8 mouse cellular contexts compared by ENCODE assay signal in genomic region chr2:30801067-30801852, GRCm38 (mm10). TPM values are rescaled to one million over a fixed set of nuclear protein-coding genes. Genes with fewer than 3 reads are reported as not detected.
A peak's percentile ranks its signal among the peaks of the same experiment; 100 is the strongest.
DNase-seq lines count a peak whose midpoint lies in the region; ATAC-seq and TF ChIP-seq lines count a peak whose summit lies in the region.

No protein-coding gene starts in this region.

- H3K4me3 ChIP-seq in gastrocnemius, adult 2 months, result peak overlapping the region; percentile 76
- peak overlapping the region; percentile 20 for H3K4me3 ChIP-seq in embryonic fibroblast, embryonic 13.5 days (ENCODE audit: insufficient read depth, low read length)
- H3K4me3 ChIP-seq in hindbrain, embryonic 14.5 days (replicated peaks; ENCODE audit: low read length), result peak overlapping the region; percentile 37
- peak overlapping the region; percentile 39 for H3K4me3 ChIP-seq in liver, embryonic 15.5 days (replicated peaks)
- peak overlapping the region; percentile 54 for H3K4me3 ChIP-seq in olfactory bulb, adult 2 months (ENCODE audit: insufficient read depth, low read depth, low read length)

- peak; percentile 77 for DNase-seq in gastrocnemius, adult 2 months
- no peak for DNase-seq in gastrocnemius, postnatal 14 days
- DNase-seq in ES-CJ7 (ENCODE audit: low read depth, low spot score), result peak; percentile 55
- DNase-seq in hindbrain, embryonic 14.5 days (ENCODE audit: low spot score), result no peak
- DNase-seq in layer of hippocampus, postnatal 36 days, result no peak

- peak overlapping the region; percentile 86 for H3K4me2 ChIP-seq in hindbrain, embryonic 14.5 days (replicated peaks)
- H3K4me2 ChIP-seq in liver, embryonic 15.5 days, result peak overlapping the region; percentile 64

- ATAC-seq in hindbrain, embryonic 14.5 days (ENCODE audit: low FRiP score), result peak; percentile 56; the same call in 1 of the 2 replicates
- no peak for ATAC-seq in liver, embryonic 15.5 days (ENCODE audit: insufficient read depth)

- no peaks in the 10 kb centered on the region for H3K9me3 ChIP-seq in hindbrain, embryonic 14.5 days (ENCODE audit: control insufficient read depth, low read length)
- no peaks in the 10 kb centered on the region for H3K9me3 ChIP-seq in liver, embryonic 15.5 days (replicated peaks)

- H3K4me1 ChIP-seq in embryonic fibroblast, embryonic 13.5 days (ENCODE audit: control insufficient read depth, insufficient read depth, low read length), result peaks cover 2% of the 10 kb centered on the region; the same call in 1 of the 2 replicates
- H3K4me1 ChIP-seq in hindbrain, embryonic 14.5 days (replicated peaks; ENCODE audit: control insufficient read depth, insufficient read depth, low read length), result peaks cover 24% of the 10 kb centered on the region
- H3K4me1 ChIP-seq in liver, embryonic 15.5 days (replicated peaks), result peaks cover 20% of the 10 kb centered on the region
- peaks cover 30% of the 10 kb centered on the region for H3K4me1 ChIP-seq in olfactory bulb, adult 2 months (ENCODE audit: control insufficient read depth, insufficient read depth, low read length)

- peak overlapping the region; percentile 63 for H3K27ac ChIP-seq in gastrocnemius, adult 2 months
- no peak overlapping the region for H3K27ac ChIP-seq in embryonic fibroblast, embryonic 13.5 days (ENCODE audit: insufficient read depth, low read length)
- no peak overlapping the region for H3K27ac ChIP-seq in hindbrain, embryonic 14.5 days
- no peak overlapping the region for H3K27ac ChIP-seq in liver, embryonic 15.5 days (replicated peaks)
- H3K27ac ChIP-seq in olfactory bulb, adult 2 months (ENCODE audit: insufficient read depth, low read depth, low read length), result peak overlapping the region; percentile 45; the same call in 1 of the 2 replicates

- peaks cover 23% of the 10 kb centered on the region for H3K27me3 ChIP-seq in hindbrain, embryonic 14.5 days (ENCODE audit: control insufficient read depth, insufficient read depth, low read length)
- H3K27me3 ChIP-seq in liver, embryonic 15.5 days, result peaks cover 99% of the 10 kb centered on the region

- H3K9ac ChIP-seq in hindbrain, embryonic 14.5 days, result peak overlapping the region; percentile 54
- H3K9ac ChIP-seq in liver, embryonic 15.5 days, result no peak overlapping the region

- TF ChIP-seq POLR2A in embryonic fibroblast, embryonic 13.5 days (IDR thresholded peaks at IDR 0.05; ENCODE audit: low read depth, low read length), result no peak
- no peak for TF ChIP-seq POLR2A in olfactory bulb, adult 2 months (IDR thresholded peaks at IDR 0.05; ENCODE audit: insufficient read depth, low read depth, low read length)

- no peak for TF ChIP-seq CTCF in gastrocnemius, adult 2 months (IDR thresholded peaks at IDR 0.05)
- TF ChIP-seq CTCF in embryonic fibroblast, embryonic 13.5 days (IDR thresholded peaks at IDR 0.05; ENCODE audit: borderline replicate concordance, insufficient read depth, low read length), result no peak
- no peak for TF ChIP-seq CTCF in olfactory bulb, adult 2 months (IDR thresholded peaks at IDR 0.05; ENCODE audit: insufficient read depth, low read depth, low read length)

- H3K36me3 ChIP-seq in hindbrain, embryonic 14.5 days (replicated peaks; ENCODE audit: control insufficient read depth, insufficient read depth), result no peaks in the 10 kb centered on the region
- H3K36me3 ChIP-seq in liver, embryonic 15.5 days (replicated peaks), result no peaks in the 10 kb centered on the region

- WGBS in hindbrain, embryonic 14.5 days, result under 1% methylated on average over 76 of the region's 77 CpGs
- 2% methylated on average over 77 of the region's 77 CpGs for WGBS in liver, embryonic 15.5 days (ENCODE audit: insufficient replicate concordance)
- WGBS in olfactory bulb, adult 2 months, result 2% methylated on average over 77 of the region's 77 CpGs

- intact Hi-C loops in gastrocnemius, adult 2 months (cut with DNase I), result no loop called here
- intact Hi-C loops in gastrocnemius, postnatal 14 days (cut with DNase I; ENCODE audit: low total_unique reads), result no loop called here

RNA-seq across cellular contexts. Expression of gene 1700001O22Rik, which starts 2.2 kb away (rescaled TPM):
- total RNA-seq in gastrocnemius, adult 2 months (2021), result 10 to 100 TPM in 1 of 2 experiments, under 1 TPM in 1; 0.33 to 22.0 TPM
- under 1 TPM; 0.44 to 0.45 TPM for total RNA-seq in gastrocnemius, postnatal 14 days (2021)
- not detected in 2 replicates for polyA plus RNA-seq in embryonic fibroblast, embryonic 13.5 days (2011; ENCODE audit: insufficient read length, low read depth, missing spikeins)
- polyA plus RNA-seq in hindbrain, embryonic 14.5 days (2014; fragmentation: Nextera tagmentation; extraction: Ambion mirVana), result 0.87 and 2.1 TPM in 2 replicates
- polyA plus RNA-seq in liver, embryonic 15.5 days (2015; fragmentation: Nextera tagmentation; extraction: Ambion mirVana), result not detected in 2 replicates
- polyA plus RNA-seq in olfactory bulb, adult 2 months (2012; ENCODE audit: insufficient read depth, insufficient read length, low replicate concordance, missing spikeins), result not detected in 2 replicates
- total RNA-seq in layer of hippocampus, postnatal 36 days (2021), result 1 to 10 TPM; 4.8 to 5.6 TPM

RNA-seq across cellular contexts. Expression of gene Ntmt1, which starts 6.4 kb away (rescaled TPM):
- 10 to 100 TPM; 14.3 to 15.6 TPM for total RNA-seq in gastrocnemius, adult 2 months (2021)
- 10 to 100 TPM; 17.0 to 20.8 TPM for total RNA-seq in gastrocnemius, postnatal 14 days (2021)
- polyA plus RNA-seq in embryonic fibroblast, embryonic 13.5 days (2011; ENCODE audit: insufficient read length, low read depth, missing spikeins), result 25.6 and 30.3 TPM in 2 replicates
- polyA plus RNA-seq in hindbrain, embryonic 14.5 days (2014; fragmentation: Nextera tagmentation; extraction: Ambion mirVana), result 102 and 103 TPM in 2 replicates
- polyA plus RNA-seq in liver, embryonic 15.5 days (2015; fragmentation: Nextera tagmentation; extraction: Ambion mirVana), result 26.0 and 27.5 TPM in 2 replicates
- polyA plus RNA-seq in olfactory bulb, adult 2 months (2012; ENCODE audit: insufficient read depth, insufficient read length, low replicate concordance, missing spikeins), result not detected in 2 replicates
- 10 to 100 TPM; 31.3 to 37.4 TPM for total RNA-seq in layer of hippocampus, postnatal 36 days (2021)

RNA-seq across cellular contexts. Expression of gene Asb6, which starts 28.9 kb away (rescaled TPM):
- total RNA-seq in gastrocnemius, adult 2 months (2021), result 1 to 10 TPM; 7.0 TPM
- 1 to 10 TPM; 7.0 to 7.5 TPM for total RNA-seq in gastrocnemius, postnatal 14 days (2021)
- polyA plus RNA-seq in embryonic fibroblast, embryonic 13.5 days (2011; ENCODE audit: insufficient read length, low read depth, missing spikeins), result 20.2 and 26.0 TPM in 2 replicates
- polyA plus RNA-seq in hindbrain, embryonic 14.5 days (2014; fragmentation: Nextera tagmentation; extraction: Ambion mirVana), result 37.6 and 39.3 TPM in 2 replicates
- 30.0 and 35.0 TPM in 2 replicates for polyA plus RNA-seq in liver, embryonic 15.5 days (2015; fragmentation: Nextera tagmentation; extraction: Ambion mirVana)
- not detected in 2 replicates for polyA plus RNA-seq in olfactory bulb, adult 2 months (2012; ENCODE audit: insufficient read depth, insufficient read length, low replicate concordance, missing spikeins)
- 10 to 100 TPM; 38.4 to 40.6 TPM for total RNA-seq in layer of hippocampus, postnatal 36 days (2021)

RNA-seq across cellular contexts. Expression of gene Prrx2, which starts 33.5 kb away (rescaled TPM):
- 1 to 10 TPM; 1.2 to 4.2 TPM for total RNA-seq in gastrocnemius, adult 2 months (2021)
- total RNA-seq in gastrocnemius, postnatal 14 days (2021), result 1 to 10 TPM; 2.0 to 3.5 TPM
- 130 and 154 TPM in 2 replicates for polyA plus RNA-seq in embryonic fibroblast, embryonic 13.5 days (2011; ENCODE audit: insufficient read length, low read depth, missing spikeins)
- 3.7 and 3.9 TPM in 2 replicates for polyA plus RNA-seq in hindbrain, embryonic 14.5 days (2014; fragmentation: Nextera tagmentation; extraction: Ambion mirVana)
- 0.23 TPM in 1 of 2 replicates, not detected in the other for polyA plus RNA-seq in liver, embryonic 15.5 days (2015; fragmentation: Nextera tagmentation; extraction: Ambion mirVana)
- not detected in 2 replicates for polyA plus RNA-seq in olfactory bulb, adult 2 months (2012; ENCODE audit: insufficient read depth, insufficient read length, low replicate concordance, missing spikeins)
- 1 to 10 TPM in 1 of 2 experiments, under 1 TPM in 1; 0.92 to 2.1 TPM for total RNA-seq in layer of hippocampus, postnatal 36 days (2021)

Comparison
In these comparisons a context has a peak if more than half of its experiments do, and no peak if none do; other contexts are left out.
1. DNase-seq: peak in gastrocnemius, adult 2 months (single experiment) and ES-CJ7 (single experiment); none in gastrocnemius, postnatal 14 days (single experiment), hindbrain, embryonic 14.5 days (single experiment) and layer of hippocampus, postnatal 36 days (0 of 2).
2. H3K27ac ChIP-seq: peak in gastrocnemius, adult 2 months (single experiment) and olfactory bulb, adult 2 months (single experiment); none in embryonic fibroblast, embryonic 13.5 days (single experiment), hindbrain, embryonic 14.5 days (single experiment) and liver, embryonic 15.5 days (single experiment).
3. H3K4me3 ChIP-seq: peak in every context shown above with its lines; median percentile 76 in gastrocnemius, adult 2 months; 54 in olfactory bulb, adult 2 months; 39 in liver, embryonic 15.5 days; 37 in hindbrain, embryonic 14.5 days; 20 in embryonic fibroblast, embryonic 13.5 days.
4. RNA of gene Ntmt1, which starts 6.4 kb away (polyA plus RNA-seq): 102 to 103 TPM in hindbrain, embryonic 14.5 days, 26.0 to 27.5 TPM in liver, embryonic 15.5 days and 25.6 to 30.3 TPM in embryonic fibroblast, embryonic 13.5 days; not detected in olfactory bulb, adult 2 months; every median in the first group is over 10 times any median in the second.